Mouse (Mus musculus): Measurements from ENCODE around the gene Mogat2. TPM values are rescaled to one million over a fixed set of nuclear protein-coding genes. Genes with fewer than 3 reads are reported as not detected.

The Mogat2 gene
- polyA plus RNA-seq, 1 experiment = 0.21 TPM

GRCm38 (mm10) chr7:99214621-99215185 lies 23.7 kb downstream of the Mogat2 start:
- no peak overlapping the region for H3K27ac ChIP-seq (ENCODE audit: insufficient read depth, low read length)
- TF ChIP-seq CTCF (IDR thresholded peaks at IDR 0.05; ENCODE audit: extremely low read depth, insufficient read depth, insufficient read length, insufficient replicate concordance) = no peak
- DNase-seq (ENCODE audit: low read depth in 1 of 2, low spot score in 2 of 2) = no peak
- 86% methylated on average over 10 of the region's 10 CpGs for WGBS
- no peaks in the 10 kb centered on the region for H3K36me3 ChIP-seq (ENCODE audit: control insufficient read depth, insufficient read depth, low read length)
- H3K27me3 ChIP-seq (ENCODE audit: control insufficient read depth, insufficient read depth, low read length) = no peaks in the 10 kb centered on the region
- H3K4me1 ChIP-seq (ENCODE audit: control insufficient read depth, insufficient read depth, insufficient read length) = no peaks in the 10 kb centered on the region
- H3K4me3 ChIP-seq (ENCODE audit: extremely low read depth, insufficient read depth, insufficient read length) = no peak overlapping the region

- WGBS = 87% methylated on average over 2 of the region's 2 CpGs
- TF ChIP-seq POLR2A (IDR thresholded peaks at IDR 0.05; ENCODE audit: low read depth, low read length) (no peak), CTCF (IDR thresholded peaks at IDR 0.05; ENCODE audit: extremely low read depth, insufficient read depth, insufficient read length, insufficient replicate concordance) (no peak)
These were observed 24.7 kb downstream of the Mogat2 start for GRCm38 (mm10) chr7:99213686-99214085.

GRCm38 (mm10) chr7:99213056-99213455 lies 25.4 kb downstream of the Mogat2 start:
- no peak for TF ChIP-seq POLR2A (IDR thresholded peaks at IDR 0.05; ENCODE audit: low read depth, low read length)
- no peak overlapping the region for H3K27ac ChIP-seq (ENCODE audit: insufficient read depth, low read length)
- H3K36me3 ChIP-seq (ENCODE audit: control insufficient read depth, insufficient read depth, low read length) = no peaks in the 10 kb centered on the region
- H3K27me3 ChIP-seq (ENCODE audit: control insufficient read depth, insufficient read depth, low read length) = no peaks in the 10 kb centered on the region
- H3K4me1 ChIP-seq (ENCODE audit: control insufficient read depth, insufficient read depth, insufficient read length) = no peaks in the 10 kb centered on the region
- WGBS = 81% methylated on average over 1 of the region's 1 CpGs
- no peak for DNase-seq (ENCODE audit: low read depth in 1 of 2, low spot score in 2 of 2)
- no peak overlapping the region for H3K4me3 ChIP-seq (ENCODE audit: extremely low read depth, insufficient read depth, insufficient read length)

More at GRCm38 (mm10) chr7:99213686-99214085, 24.7 kb downstream of the Mogat2 start:
- Histone ChIP-seq H3K4me3 (ENCODE audit: extremely low read depth, insufficient read depth, insufficient read length) (no peak overlapping the region), H3K27me3 (ENCODE audit: control insufficient read depth, insufficient read depth, low read length) (no peaks in the 10 kb centered on the region), H3K4me1 (ENCODE audit: control insufficient read depth, insufficient read depth, insufficient read length) (no peaks in the 10 kb centered on the region), H3K27ac (ENCODE audit: insufficient read depth, low read length) (no peak overlapping the region), H3K36me3 (ENCODE audit: control insufficient read depth, insufficient read depth, low read length) (no peaks in the 10 kb centered on the region)
- DNase-seq (ENCODE audit: low read depth in 1 of 2, low spot score in 2 of 2) = no peak

GRCm38 (mm10) chr7:99208704-99209103 lies 29.7 kb downstream of the Mogat2 start:
- Histone ChIP-seq H3K27me3 (ENCODE audit: control insufficient read depth, insufficient read depth, low read length) (no peaks in the 10 kb centered on the region), H3K4me3 (ENCODE audit: extremely low read depth, insufficient read depth, insufficient read length) (no peak overlapping the region), H3K4me1 (ENCODE audit: control insufficient read depth, insufficient read depth, insufficient read length) (no peaks in the 10 kb centered on the region), H3K27ac (ENCODE audit: insufficient read depth, low read length) (no peak overlapping the region), H3K36me3 (ENCODE audit: control insufficient read depth, insufficient read depth, low read length) (no peaks in the 10 kb centered on the region)
- TF ChIP-seq CTCF (IDR thresholded peaks at IDR 0.05; ENCODE audit: extremely low read depth, insufficient read depth, insufficient read length, insufficient replicate concordance) = no peak
- no peak for TF ChIP-seq POLR2A (IDR thresholded peaks at IDR 0.05; ENCODE audit: low read depth, low read length)
- no peak for DNase-seq (ENCODE audit: low read depth in 1 of 2, low spot score in 2 of 2)
- WGBS = 91% methylated on average over 4 of the region's 4 CpGs

- no peak overlapping the region for H3K4me3 ChIP-seq (ENCODE audit: extremely low read depth, insufficient read depth, insufficient read length)
- no peaks in the 10 kb centered on the region for H3K36me3 ChIP-seq (ENCODE audit: control insufficient read depth, insufficient read depth, low read length)
- 88% methylated on average over 7 of the region's 7 CpGs for WGBS
- no peak overlapping the region for H3K27ac ChIP-seq (ENCODE audit: insufficient read depth, low read length)
- DNase-seq (ENCODE audit: low read depth in 1 of 2, low spot score in 2 of 2) = no peak
- no peaks in the 10 kb centered on the region for H3K4me1 ChIP-seq (ENCODE audit: control insufficient read depth, insufficient read depth, insufficient read length)
- H3K27me3 ChIP-seq (ENCODE audit: control insufficient read depth, insufficient read depth, low read length) = no peaks in the 10 kb centered on the region
- TF ChIP-seq POLR2A (IDR thresholded peaks at IDR 0.05; ENCODE audit: low read depth, low read length) = no peak
- TF ChIP-seq CTCF (IDR thresholded peaks at IDR 0.05; ENCODE audit: extremely low read depth, insufficient read depth, insufficient read length, insufficient replicate concordance) = no peak
These were observed 32.1 kb downstream of the Mogat2 start for GRCm38 (mm10) chr7:99206364-99206763.

- TF ChIP-seq POLR2A (IDR thresholded peaks at IDR 0.05; ENCODE audit: low read depth, low read length) = no peak
- no peak for TF ChIP-seq CTCF (IDR thresholded peaks at IDR 0.05; ENCODE audit: extremely low read depth, insufficient read depth, insufficient read length, insufficient replicate concordance)
- H3K27me3 ChIP-seq (ENCODE audit: control insufficient read depth, insufficient read depth, low read length) = no peaks in the 10 kb centered on the region
These were observed 36.3 kb downstream of the Mogat2 start for GRCm38 (mm10) chr7:99202163-99202562.

GRCm38 (mm10) chr7:99200290-99200689 lies 38.1 kb downstream of the Mogat2 start:
- Histone ChIP-seq H3K36me3 (ENCODE audit: control insufficient read depth, insufficient read depth, low read length) (no peaks in the 10 kb centered on the region), H3K4me1 (ENCODE audit: control insufficient read depth, insufficient read depth, insufficient read length) (no peaks in the 10 kb centered on the region), H3K27me3 (ENCODE audit: control insufficient read depth, insufficient read depth, low read length) (no peaks in the 10 kb centered on the region), H3K27ac (ENCODE audit: insufficient read depth, low read length) (no peak overlapping the region), H3K4me3 (ENCODE audit: extremely low read depth, insufficient read depth, insufficient read length) (no peak overlapping the region)
- 84% methylated on average over 4 of the region's 4 CpGs for WGBS
- TF ChIP-seq POLR2A (IDR thresholded peaks at IDR 0.05; ENCODE audit: low read depth, low read length) (no peak), CTCF (IDR thresholded peaks at IDR 0.05; ENCODE audit: extremely low read depth, insufficient read depth, insufficient read length, insufficient replicate concordance) (no peak)
- no peak for DNase-seq (ENCODE audit: low read depth in 1 of 2, low spot score in 2 of 2)

More at GRCm38 (mm10) chr7:99202163-99202562, 36.3 kb downstream of the Mogat2 start:
- no peaks in the 10 kb centered on the region for H3K4me1 ChIP-seq (ENCODE audit: control insufficient read depth, insufficient read depth, insufficient read length)
- DNase-seq (ENCODE audit: low read depth in 1 of 2, low spot score in 2 of 2) = no peak
- H3K27ac ChIP-seq (ENCODE audit: insufficient read depth, low read length) = no peak overlapping the region
- WGBS = 88% methylated on average over 7 of the region's 7 CpGs
- H3K4me3 ChIP-seq (ENCODE audit: extremely low read depth, insufficient read depth, insufficient read length) = no peak overlapping the region
- no peaks in the 10 kb centered on the region for H3K36me3 ChIP-seq (ENCODE audit: control insufficient read depth, insufficient read depth, low read length)

Measured in spleen, adult 2 months (tissue).